Mouse (Mus musculus): ENCODE measurements at regions not wholly inside any gene's neighbourhood (a gene's known extent, or its start where the extent isn't known, plus 50 kb on each side); places are given as distances from the start of the nearest gene placed in this dataset.

GRCm38 (mm10) chr13:44356981-44357380 is 372.3 kb upstream of the Jarid2 start:
- TF ChIP-seq CTCF (IDR thresholded peaks at IDR 0.05; ENCODE audit: insufficient read depth, low read length) (no peak), POLR2A (IDR thresholded peaks at IDR 0.05; ENCODE audit: borderline replicate concordance, extremely low read depth, low read depth, low read length) (no peak)

All from lung, adult 2 months (tissue).